Mouse (Mus musculus): Measurements from ENCODE around the gene Gbp4. TPM values are rescaled to one million over a fixed set of nuclear protein-coding genes. Genes with fewer than 3 reads are reported as not detected.

The Gbp4 gene
- total RNA-seq, 2 experiments from 2014 or later, result 0.95 to 1.1 TPM

Other genes starting within 250 kb of the Gbp4 start
- gene Abcg3, start 156.9 kb downstream of the Gbp4 start, total RNA-seq (2021), result not detected
- 1 to 10 TPM; 1.7 to 2.3 TPM for gene Gbp9, start within 50 bp of the Gbp4 start, total RNA-seq (2021)
- gene Gbp8, start within 50 bp of the Gbp4 start, total RNA-seq (2021), result not detected
- gene Gbp10, start 99.9 kb upstream of the Gbp4 start, total RNA-seq (2021), result not detected
- gene Gm43302, start 154.1 kb upstream of the Gbp4 start, total RNA-seq (2021), result not detected
- gene Gbp6, start 154.1 kb upstream of the Gbp4 start, total RNA-seq (2021), result 1 to 10 TPM in 1 of 2 experiments, under 1 TPM in 1; 0.42 to 1.1 TPM

Data from layer of hippocampus, postnatal 36 days (tissue).